Mouse (Mus musculus): ENCODE results near the gene Osbpl3. TPM values are rescaled to one million over a fixed set of nuclear protein-coding genes. Genes with fewer than 3 reads are reported as not detected.

Gene Osbpl3
- 6.4 and 6.6 TPM in 2 replicates for polyA plus RNA-seq (2015; fragmentation: Nextera tagmentation; extraction: Ambion mirVana)

- peak; percentile 96 for ATAC-seq (ENCODE audit: low read depth)
- H3K4me1 ChIP-seq (replicated peaks; ENCODE audit: control insufficient read depth, insufficient read depth, low read length) = peaks cover 9% of the 10 kb centered on the region
- under 1% methylated on average over 45 of the region's 45 CpGs for WGBS
- H3K36me3 ChIP-seq (ENCODE audit: control insufficient read depth, insufficient read depth, low read length) = no peaks in the 10 kb centered on the region
- H3K4me3 ChIP-seq (ENCODE audit: low read length) = peak within 1 kb of the TSS; percentile 73
- peak within 1 kb of the TSS; percentile 78 for H3K9ac ChIP-seq (ENCODE audit: low read length)
- H3K27ac ChIP-seq (ENCODE audit: low read length) = peak within 1 kb of the TSS; percentile 73
- H3K27me3 ChIP-seq (ENCODE audit: control insufficient read depth, insufficient read depth, low read depth, low read length) = no peaks in the 10 kb centered on the region; the same call in 1 of the 2 replicates
- H3K4me2 ChIP-seq (ENCODE audit: low read depth, low read length) = peak within 1 kb of the TSS; percentile 98
- H3K9me3 ChIP-seq (ENCODE audit: control insufficient read depth, low read length) = no peaks in the 10 kb centered on the region
Observed at GRCm38 (mm10) chr6:50455829-50456469, at the start of gene Osbpl3. TSS of gene Osbpl3 (minus strand) at chr6:50456201.

GRCm38 (mm10) chr6:50505531-50505930 lies 49.5 kb upstream of the Osbpl3 start:
- no peak overlapping the region for H3K27ac ChIP-seq (ENCODE audit: low read length)
- H3K27me3 ChIP-seq (ENCODE audit: control insufficient read depth, insufficient read depth, low read depth, low read length) = no peaks in the 10 kb centered on the region
- no peak overlapping the region for H3K4me3 ChIP-seq (ENCODE audit: low read length)
- H3K9ac ChIP-seq (ENCODE audit: low read length) = no peak overlapping the region
- 86% methylated on average over 5 of the region's 5 CpGs for WGBS
- no peaks in the 10 kb centered on the region for H3K4me1 ChIP-seq (replicated peaks; ENCODE audit: control insufficient read depth, insufficient read depth, low read length)
- no peak overlapping the region for H3K4me2 ChIP-seq (ENCODE audit: low read depth, low read length)
- no peaks in the 10 kb centered on the region for H3K9me3 ChIP-seq (ENCODE audit: control insufficient read depth, low read length)
- no peak for ATAC-seq (ENCODE audit: low read depth)
- H3K36me3 ChIP-seq (ENCODE audit: control insufficient read depth, insufficient read depth, low read length) = no peaks in the 10 kb centered on the region

- H3K9me3 ChIP-seq (ENCODE audit: control insufficient read depth, low read length) = no peaks in the 10 kb centered on the region
- no peaks in the 10 kb centered on the region for H3K36me3 ChIP-seq (ENCODE audit: control insufficient read depth, insufficient read depth, low read length)
- 73% methylated on average over 5 of the region's 5 CpGs for WGBS
- no peak overlapping the region for H3K4me3 ChIP-seq (ENCODE audit: low read length)
- no peak overlapping the region for H3K9ac ChIP-seq (ENCODE audit: low read length)
- ATAC-seq (ENCODE audit: low read depth) = no peak
- H3K4me2 ChIP-seq (ENCODE audit: low read depth, low read length) = no peak overlapping the region
- H3K27ac ChIP-seq (ENCODE audit: low read length) = no peak overlapping the region
- no peaks in the 10 kb centered on the region for H3K4me1 ChIP-seq (replicated peaks; ENCODE audit: control insufficient read depth, insufficient read depth, low read length)
- H3K27me3 ChIP-seq (ENCODE audit: control insufficient read depth, insufficient read depth, low read depth, low read length) = no peaks in the 10 kb centered on the region
Observed at GRCm38 (mm10) chr6:50504711-50505110, 48.7 kb upstream of the Osbpl3 start.

- Histone ChIP-seq H3K36me3 (ENCODE audit: control insufficient read depth, insufficient read depth, low read length) (no peaks in the 10 kb centered on the region), H3K4me3 (ENCODE audit: low read length) (no peak overlapping the region), H3K27ac (ENCODE audit: low read length) (no peak overlapping the region), H3K9me3 (ENCODE audit: control insufficient read depth, low read length) (no peaks in the 10 kb centered on the region), H3K4me1 (replicated peaks; ENCODE audit: control insufficient read depth, insufficient read depth, low read length) (no peaks in the 10 kb centered on the region), H3K4me2 (ENCODE audit: low read depth, low read length) (no peak overlapping the region), H3K27me3 (ENCODE audit: control insufficient read depth, insufficient read depth, low read depth, low read length) (no peaks in the 10 kb centered on the region), H3K9ac (ENCODE audit: low read length) (no peak overlapping the region)
- 29% methylated on average over 8 of the region's 8 CpGs for WGBS
- no peak for ATAC-seq (ENCODE audit: low read depth)
Observed at GRCm38 (mm10) chr6:50503779-50504178, 47.8 kb upstream of the Osbpl3 start.

GRCm38 (mm10) chr6:50503031-50503430 lies 47.0 kb upstream of the Osbpl3 start:
- WGBS = 34% methylated on average over 4 of the region's 4 CpGs
- H3K4me3 ChIP-seq (ENCODE audit: low read length) = no peak overlapping the region
- H3K36me3 ChIP-seq (ENCODE audit: control insufficient read depth, insufficient read depth, low read length) = no peaks in the 10 kb centered on the region
- no peaks in the 10 kb centered on the region for H3K27me3 ChIP-seq (ENCODE audit: control insufficient read depth, insufficient read depth, low read depth, low read length)
- no peaks in the 10 kb centered on the region for H3K4me1 ChIP-seq (replicated peaks; ENCODE audit: control insufficient read depth, insufficient read depth, low read length)
- no peak for ATAC-seq (ENCODE audit: low read depth)
- H3K4me2 ChIP-seq (ENCODE audit: low read depth, low read length) = no peak overlapping the region
- H3K9me3 ChIP-seq (ENCODE audit: control insufficient read depth, low read length) = no peaks in the 10 kb centered on the region
- H3K9ac ChIP-seq (ENCODE audit: low read length) = no peak overlapping the region
- H3K27ac ChIP-seq (ENCODE audit: low read length) = no peak overlapping the region

GRCm38 (mm10) chr6:50498346-50498745 lies 42.3 kb upstream of the Osbpl3 start:
- H3K9ac ChIP-seq (ENCODE audit: low read length) = no peak overlapping the region
- H3K27me3 ChIP-seq (ENCODE audit: control insufficient read depth, insufficient read depth, low read depth, low read length) = no peaks in the 10 kb centered on the region
- H3K4me3 ChIP-seq (ENCODE audit: low read length) = no peak overlapping the region
- no peak overlapping the region for H3K27ac ChIP-seq (ENCODE audit: low read length)
- no peak for ATAC-seq (ENCODE audit: low read depth)
- H3K4me1 ChIP-seq (replicated peaks; ENCODE audit: control insufficient read depth, insufficient read depth, low read length) = no peaks in the 10 kb centered on the region
- no peak overlapping the region for H3K4me2 ChIP-seq (ENCODE audit: low read depth, low read length)
- no peaks in the 10 kb centered on the region for H3K36me3 ChIP-seq (ENCODE audit: control insufficient read depth, insufficient read depth, low read length)
- H3K9me3 ChIP-seq (ENCODE audit: control insufficient read depth, low read length) = no peaks in the 10 kb centered on the region
- WGBS = 77% methylated on average over 2 of the region's 2 CpGs

GRCm38 (mm10) chr6:50490519-50490918 lies 34.5 kb upstream of the Osbpl3 start:
- 75% methylated on average over 2 of the region's 2 CpGs for WGBS
- no peak overlapping the region for H3K4me2 ChIP-seq (ENCODE audit: low read depth, low read length)
- ATAC-seq (ENCODE audit: low read depth) = no peak
- peaks cover 2% of the 10 kb centered on the region; the same call in 1 of the 2 replicates for H3K27me3 ChIP-seq (ENCODE audit: control insufficient read depth, insufficient read depth, low read depth, low read length)
- H3K4me1 ChIP-seq (replicated peaks; ENCODE audit: control insufficient read depth, insufficient read depth, low read length) = no peaks in the 10 kb centered on the region
- H3K9me3 ChIP-seq (ENCODE audit: control insufficient read depth, low read length) = no peaks in the 10 kb centered on the region
- H3K9ac ChIP-seq (ENCODE audit: low read length) = no peak overlapping the region
- no peak overlapping the region for H3K4me3 ChIP-seq (ENCODE audit: low read length)
- H3K27ac ChIP-seq (ENCODE audit: low read length) = no peak overlapping the region
- no peaks in the 10 kb centered on the region for H3K36me3 ChIP-seq (ENCODE audit: control insufficient read depth, insufficient read depth, low read length)

- Histone ChIP-seq H3K9ac (ENCODE audit: low read length) (no peak overlapping the region), H3K27ac (ENCODE audit: low read length) (no peak overlapping the region), H3K9me3 (ENCODE audit: control insufficient read depth, low read length) (no peaks in the 10 kb centered on the region), H3K27me3 (ENCODE audit: control insufficient read depth, insufficient read depth, low read depth, low read length) (peaks cover 2% of the 10 kb centered on the region; the same call in 1 of the 2 replicates), H3K4me3 (ENCODE audit: low read length) (no peak overlapping the region), H3K4me1 (replicated peaks; ENCODE audit: control insufficient read depth, insufficient read depth, low read length) (no peaks in the 10 kb centered on the region), H3K36me3 (ENCODE audit: control insufficient read depth, insufficient read depth, low read length) (no peaks in the 10 kb centered on the region), H3K4me2 (ENCODE audit: low read depth, low read length) (no peak overlapping the region)
- ATAC-seq (ENCODE audit: low read depth) = no peak
- 67% methylated on average over 9 of the region's 9 CpGs for WGBS
Observed at GRCm38 (mm10) chr6:50489380-50489779, 33.4 kb upstream of the Osbpl3 start.

GRCm38 (mm10) chr6:50486035-50486902 lies 30.3 kb upstream of the Osbpl3 start:
- Histone ChIP-seq H3K4me2 (ENCODE audit: low read depth, low read length) (0 out of 2 replicates have a peak overlapping the region, but pooled peaks have one; percentile 18), H3K4me3 (ENCODE audit: low read length) (no peak overlapping the region), H3K9ac (ENCODE audit: low read length) (no peak overlapping the region), H3K36me3 (ENCODE audit: control insufficient read depth, insufficient read depth, low read length) (no peaks in the 10 kb centered on the region), H3K9me3 (ENCODE audit: control insufficient read depth, low read length) (no peaks in the 10 kb centered on the region), H3K4me1 (replicated peaks; ENCODE audit: control insufficient read depth, insufficient read depth, low read length) (no peaks in the 10 kb centered on the region), H3K27ac (ENCODE audit: low read length) (no peak overlapping the region), H3K27me3 (ENCODE audit: control insufficient read depth, insufficient read depth, low read depth, low read length) (peaks cover 2% of the 10 kb centered on the region; the same call in 1 of the 2 replicates)
- WGBS = 59% methylated on average over 11 of the region's 11 CpGs
- ATAC-seq (ENCODE audit: low read depth) = peak; percentile 68
